Mouse (Mus musculus): ENCODE data around the gene Barx2.

Barx2 gene

GRCm38 (mm10) chr9:31886258-31886657 lies 27.0 kb downstream of the Barx2 start:
- no peak for DNase-seq

DNA sequence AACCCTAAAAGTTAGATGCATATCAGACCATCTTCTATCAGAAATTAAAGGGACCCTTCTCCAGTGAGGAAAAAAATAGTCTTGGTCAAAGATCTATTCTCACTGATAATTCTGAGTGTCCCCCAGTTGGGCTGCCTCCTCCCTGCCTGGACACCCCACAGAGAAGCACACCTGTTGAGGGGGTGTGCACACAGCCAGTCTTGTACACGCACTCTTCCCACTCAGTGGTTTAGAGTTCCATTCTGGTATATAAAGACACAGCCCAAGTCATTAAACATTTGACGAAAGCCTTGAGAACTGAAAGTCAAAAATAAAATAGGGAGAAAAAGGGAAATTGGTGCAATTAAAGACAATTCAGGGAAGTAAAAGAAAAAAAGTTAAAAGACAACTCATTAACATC lies 30.9 kb downstream of the Barx2 start:
- DNase-seq, result no peak

- no peak for DNase-seq
Measured at GRCm38 (mm10) chr9:31875556-31875955, 37.7 kb downstream of the Barx2 start.

DNA sequence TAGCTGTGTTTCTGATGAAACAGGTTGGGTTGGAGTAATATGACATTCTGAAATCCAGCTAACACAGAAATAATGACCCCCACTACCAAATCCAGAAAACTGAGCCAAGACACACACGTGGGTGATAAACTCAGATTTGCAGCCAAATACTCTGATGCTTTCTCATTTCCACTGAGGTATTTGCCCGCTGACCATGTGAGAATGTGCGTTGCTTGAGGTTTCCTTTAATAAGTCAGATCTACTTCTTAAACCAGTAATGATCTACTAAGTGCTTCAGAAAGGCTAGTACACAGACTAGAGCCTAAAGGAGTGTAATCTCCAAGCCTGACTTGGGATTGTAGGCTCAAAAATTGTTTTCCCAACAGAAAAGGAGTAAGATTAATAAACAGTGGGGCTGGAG lies 39.0 kb downstream of the Barx2 start:
- no peak for DNase-seq

DNA sequence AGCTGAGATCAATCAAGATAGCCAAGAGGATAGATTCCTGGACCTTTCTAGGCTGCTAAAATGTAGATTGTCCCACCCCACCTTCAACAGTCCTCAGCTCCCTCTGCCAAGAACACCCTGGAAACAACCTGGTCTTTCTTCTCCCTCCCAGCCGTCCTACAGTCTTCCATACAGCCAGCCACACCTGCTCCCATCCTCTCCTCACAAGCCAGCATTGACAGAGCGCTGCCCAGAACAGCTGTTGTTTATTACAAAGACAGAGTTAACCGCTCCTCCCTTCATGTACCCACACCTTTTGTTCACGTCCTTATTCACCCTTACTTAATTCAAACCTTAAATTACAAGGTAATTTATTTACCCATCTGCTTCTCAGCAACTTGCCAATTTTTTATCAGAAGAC lies 41.9 kb downstream of the Barx2 start:
- no peak for DNase-seq

DNA sequence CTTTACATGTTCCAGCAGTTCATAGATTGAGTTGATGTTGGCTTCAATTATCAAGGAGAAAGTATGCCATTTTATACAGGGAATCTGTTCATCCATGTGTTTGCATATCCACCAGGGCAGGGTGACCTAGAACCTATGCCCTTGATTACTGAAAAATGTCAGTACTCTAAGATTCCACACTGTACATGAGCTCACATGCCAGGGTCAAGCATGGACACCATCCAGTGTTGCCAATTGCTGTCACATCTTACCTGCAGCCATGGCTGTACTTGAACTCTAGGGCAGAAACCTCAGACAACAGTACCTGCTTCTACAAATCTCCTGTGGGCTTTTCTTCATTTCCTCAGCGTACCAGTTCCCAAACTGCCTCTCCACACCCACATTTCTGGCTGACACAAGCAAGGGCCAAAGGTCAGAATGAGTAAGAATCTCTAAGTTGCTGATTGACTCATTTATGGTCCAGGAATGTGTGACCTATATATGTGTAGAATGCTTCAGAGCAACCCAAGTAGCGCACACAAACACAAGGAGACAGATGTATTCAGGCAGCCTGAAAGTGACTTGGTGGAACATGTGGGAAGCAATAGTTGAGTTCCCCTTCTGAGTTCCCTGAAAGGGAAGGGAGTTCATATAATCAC lies 44.3 kb downstream of the Barx2 start:
- DNase-seq, result no peak

GRCm38 (mm10) chr9:31863830-31864229 lies 49.4 kb downstream of the Barx2 start:
- no peak for DNase-seq

- DNase-seq, result no peak
Measured at GRCm38 (mm10) chr9:31859446-31859845, 53.8 kb downstream of the Barx2 start.

- DNase-seq, result peak; percentile 53
Measured at GRCm38 (mm10) chr9:31858720-31859340, 54.4 kb downstream of the Barx2 start.

DNA sequence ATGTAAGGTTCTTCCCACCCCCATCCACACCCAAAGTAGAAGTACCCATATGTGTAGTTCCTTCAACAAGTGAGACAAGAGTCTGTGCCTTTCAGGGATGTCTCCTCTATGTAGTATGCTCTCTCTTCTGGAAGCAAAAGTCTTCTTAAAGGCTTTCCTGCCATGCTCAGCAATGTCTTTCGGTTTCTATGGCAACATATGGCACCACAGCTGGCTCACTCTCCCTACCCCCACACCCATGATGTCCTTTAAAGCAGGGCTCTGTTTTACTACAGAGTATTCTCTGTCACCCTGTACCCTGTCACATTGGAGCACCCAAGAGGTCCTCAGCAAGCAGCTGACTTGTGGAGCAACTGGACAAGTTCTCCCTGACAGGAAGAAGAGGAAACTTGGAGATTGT lies 55.8 kb downstream of the Barx2 start:
- peak; percentile 27 for DNase-seq

GRCm38 (mm10) chr9:31856437-31856836 lies 56.8 kb downstream of the Barx2 start:
- no peak for DNase-seq

DNA sequence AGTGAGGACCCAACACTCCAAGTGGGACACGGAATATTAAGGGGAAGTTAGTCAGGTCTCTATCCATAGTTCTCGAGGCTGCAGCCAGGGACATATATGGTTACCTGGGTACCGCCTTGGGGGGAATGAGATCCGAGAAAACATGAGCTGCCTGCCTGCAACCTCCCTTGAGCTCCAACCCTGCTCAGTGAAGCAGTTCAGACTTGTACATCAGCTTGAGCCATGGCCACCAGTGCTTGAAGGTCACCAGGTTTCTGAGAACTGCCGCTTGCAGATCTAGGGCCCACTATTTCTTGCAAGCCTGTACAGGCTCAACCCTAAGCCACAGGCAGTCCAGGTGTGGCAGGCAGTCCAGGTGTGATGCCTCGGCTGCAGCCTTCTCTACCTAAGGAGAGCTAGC lies 57.6 kb downstream of the Barx2 start:
- no peak for DNase-seq

GRCm38 (mm10) chr9:31851710-31852109 lies 61.6 kb downstream of the Barx2 start:
- no peak for DNase-seq

- no peak for DNase-seq
Measured at GRCm38 (mm10) chr9:31850706-31851105, 62.6 kb downstream of the Barx2 start.

DNA sequence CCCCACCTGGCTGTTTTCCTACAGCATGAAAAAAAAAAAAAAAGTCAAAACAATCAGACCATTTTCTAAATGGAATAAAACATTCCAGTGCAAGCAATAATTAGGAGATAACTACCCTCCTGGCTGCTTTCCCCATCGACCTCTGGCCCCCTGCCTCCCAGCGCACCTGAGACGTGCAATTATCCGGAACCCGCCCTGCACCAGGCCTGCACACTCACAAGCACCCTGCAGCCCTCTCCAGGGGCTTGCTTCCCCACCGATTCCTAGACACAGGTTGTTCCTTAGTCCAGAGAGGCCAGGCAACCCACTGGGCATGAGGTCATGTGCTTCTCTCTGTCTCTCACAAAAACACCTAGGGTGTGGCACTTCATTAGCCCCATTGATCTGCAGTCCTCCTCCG lies 63.9 kb downstream of the Barx2 start:
- no peak for DNase-seq

DNA sequence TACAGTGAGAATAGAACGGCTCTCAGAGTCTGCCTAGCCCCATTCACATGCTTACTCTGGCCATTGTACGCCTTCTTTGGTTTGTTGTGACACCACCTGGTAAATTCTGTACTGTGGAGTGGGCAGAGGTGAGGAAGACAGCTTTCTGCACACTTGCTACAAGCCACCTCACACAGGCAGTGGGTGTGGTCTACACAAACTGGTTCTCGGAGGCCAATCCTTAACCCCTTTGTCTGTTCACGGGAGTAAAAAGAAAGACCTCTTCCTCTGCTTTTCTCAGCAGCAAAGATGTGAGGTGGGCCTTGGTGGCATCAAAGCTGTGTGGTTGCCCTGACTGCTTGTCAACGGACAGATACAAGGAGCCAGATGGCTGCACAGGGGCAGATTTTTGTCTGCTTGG lies 68.6 kb downstream of the Barx2 start:
- no peak for DNase-seq

DNA sequence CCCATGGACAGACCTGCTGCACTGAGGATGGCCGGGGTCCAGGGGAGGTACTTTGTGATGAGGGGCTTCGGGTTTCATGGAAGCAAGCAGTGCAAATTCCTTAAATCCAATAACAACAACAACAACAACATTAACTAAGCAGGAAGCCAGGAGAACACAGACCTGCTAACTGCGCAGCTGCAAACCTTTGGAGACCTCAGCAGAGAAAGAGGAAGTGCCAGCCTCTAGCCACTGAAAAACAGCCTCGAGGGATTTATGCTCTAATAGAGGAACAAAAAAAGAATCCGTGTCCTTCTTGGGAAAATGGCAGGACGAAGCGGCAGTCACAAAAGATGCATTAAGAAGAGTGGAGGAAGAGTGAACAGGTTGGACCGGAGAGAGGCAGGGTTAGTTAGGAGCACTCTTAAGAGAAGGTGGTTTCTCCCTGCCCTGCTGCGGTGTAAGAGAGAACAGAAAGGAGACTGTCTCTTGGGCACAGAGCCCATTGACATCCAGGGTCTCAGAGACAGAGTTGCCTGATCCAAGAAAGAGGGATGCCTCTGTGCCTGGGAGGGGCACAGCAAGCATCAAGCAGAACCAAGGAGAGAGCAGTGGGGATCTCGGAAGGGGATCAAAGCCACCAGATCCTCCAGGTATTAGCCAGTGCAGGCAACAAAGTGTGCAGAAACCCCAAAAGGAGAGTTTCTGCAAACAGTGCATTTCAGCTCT lies 72.0 kb downstream of the Barx2 start:
- no peak for DNase-seq

GRCm38 (mm10) chr9:31840571-31840970 lies 72.7 kb downstream of the Barx2 start:
- no peak for DNase-seq

DNA sequence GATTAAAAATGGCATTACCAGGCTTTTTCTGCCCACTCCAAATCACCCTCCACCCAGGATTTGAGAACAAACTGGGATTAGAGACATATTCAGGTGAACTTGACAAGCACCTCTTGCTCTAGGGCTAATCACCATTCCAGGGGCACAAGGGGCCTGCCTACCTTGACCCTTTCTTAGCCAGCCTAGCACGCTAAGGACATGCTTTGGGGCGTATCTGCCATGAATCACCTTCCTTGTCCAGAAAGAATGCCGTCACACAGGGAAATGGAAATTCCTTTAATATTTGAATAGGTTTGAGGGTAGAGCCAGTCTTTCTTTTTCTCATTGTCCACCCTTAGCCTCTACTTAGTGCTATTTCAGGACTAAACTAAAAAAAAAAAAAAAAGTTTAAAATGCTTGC lies 73.2 kb downstream of the Barx2 start:
- DNase-seq, result no peak

GRCm38 (mm10) chr9:31839106-31840027 lies 73.9 kb downstream of the Barx2 start:
- DNase-seq, result no peak

DNA sequence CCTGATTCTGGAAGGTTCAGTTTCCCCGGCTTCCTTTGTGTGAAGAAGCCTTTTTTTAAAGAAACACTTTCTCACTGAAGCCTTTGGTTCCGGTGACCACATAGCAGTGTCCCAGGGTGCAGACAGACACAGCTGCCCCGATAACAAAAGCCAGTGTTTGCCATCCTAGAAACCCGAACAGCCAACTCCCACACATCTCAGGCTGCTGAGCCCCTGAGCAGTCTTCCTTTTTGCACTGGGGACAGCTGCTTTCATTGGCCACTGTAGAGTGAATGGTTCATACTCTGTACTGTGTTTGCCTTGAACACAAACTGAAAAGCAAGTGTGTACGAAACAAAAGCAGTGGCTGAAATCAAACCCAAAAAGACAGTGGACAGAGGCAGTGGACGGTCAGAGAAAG lies 75.2 kb downstream of the Barx2 start:
- DNase-seq, result no peak

DNA sequence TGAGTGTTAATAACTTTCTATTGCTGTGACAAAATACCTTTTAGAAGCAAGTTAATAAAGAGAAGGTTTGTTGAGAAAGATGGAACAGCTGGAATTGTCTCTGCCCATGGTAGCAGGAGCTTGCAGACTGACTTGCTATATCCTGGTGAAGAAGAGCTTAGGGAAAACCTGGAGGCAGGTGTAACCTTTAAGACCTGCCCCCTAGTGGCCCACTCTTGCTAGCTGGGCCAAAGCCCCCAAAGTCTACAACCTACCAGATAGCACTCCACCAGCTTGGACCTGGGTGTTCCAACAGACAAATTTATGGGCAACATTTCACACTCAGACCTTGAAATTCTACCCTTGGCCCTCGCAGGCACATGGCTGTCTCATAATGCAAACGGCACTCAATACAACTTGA lies 104.5 kb downstream of the Barx2 start:
- no peak for DNase-seq

DNA sequence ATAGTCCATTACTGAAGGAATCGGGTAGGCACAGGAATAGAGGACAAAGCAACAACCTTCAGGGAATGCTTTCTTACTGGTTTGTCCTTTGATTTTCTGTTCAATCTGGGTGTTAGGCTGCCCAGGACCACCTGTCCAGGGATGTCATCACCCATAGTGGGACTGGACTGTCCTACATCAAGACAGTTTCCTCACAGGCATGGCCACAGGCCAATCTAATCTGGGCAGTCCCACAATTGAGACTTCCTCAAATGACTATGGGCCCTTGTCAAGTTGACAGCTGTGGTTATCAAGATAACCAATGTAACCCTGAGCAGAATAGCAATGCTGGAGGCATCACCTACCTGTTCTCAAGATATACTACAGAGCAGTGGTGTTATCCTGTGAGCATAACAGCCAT lies 110.6 kb downstream of the Barx2 start:
- DNase-seq, result no peak

Data from right cerebral cortex, postnatal 14 days (tissue).